Mouse (Mus musculus) liver, embryonic 16.5 days (tissue): ENCODE measurements around the gene Gm3633. TPM values are rescaled to one million over a fixed set of nuclear protein-coding genes. Genes with fewer than 3 reads are reported as not detected.
"Not testable (repeated sequence)": the region's sequence is repeated elsewhere in the genome, so short reads cannot be mapped to it uniquely, and the experiment has no call there.

Experiments
- ATAC-seq: fragments of 200-750 bp; cut with Nextera tagmentation; 2 replicates; pipeline ENCODE4 v1.8.0; 2017; ENCODE audit warnings: low read depth, mild to moderate bottlenecking, moderate number of reproducible peaks, moderate library complexity
- H3K27ac ChIP-seq: fragments of 300-500 bp; sonication (generic); 2 replicates; pipeline ENCODE4 v1.5.1; 2014; ENCODE audit warnings: mild to moderate bottlenecking, low read length
- H3K27me3 ChIP-seq: fragments of 300-500 bp; sonication (generic); 2 replicates; pipeline ENCODE4 v1.6.1; 2014; ENCODE audit warnings: low read depth, low read length, mixed read lengths; ENCODE audit not compliant: control insufficient read depth, insufficient read depth
- H3K36me3 ChIP-seq: fragments of 300-500 bp; sonication (generic); 2 replicates; pipeline ENCODE4 v1.6.1; 2014; ENCODE audit warnings: mild to moderate bottlenecking; ENCODE audit not compliant: control insufficient read depth, insufficient read depth
- H3K4me1 ChIP-seq: fragments of 300-500 bp; sonication (generic); 2 replicates; pipeline ENCODE4 v1.6.1; 2014; ENCODE audit warnings: low read depth, low read length, mixed read lengths; ENCODE audit not compliant: control insufficient read depth
- H3K4me2 ChIP-seq: fragments of 300-500 bp; sonication (generic); 2 replicates; pipeline ENCODE4 v1.6.1; 2014; ENCODE audit warnings: low read depth, low read length, mixed read lengths
- H3K4me3 ChIP-seq: fragments of 300-500 bp; sonication (generic); 2 replicates; pipeline ENCODE4 v1.5.1; 2014; ENCODE audit warnings: low read depth, mild to moderate bottlenecking, low read length
- H3K9ac ChIP-seq: fragments of 300-500 bp; sonication (generic); 2 replicates; pipeline ENCODE4 v1.6.1; 2014; ENCODE audit warnings: low read depth, low read length
- H3K9me3 ChIP-seq: fragments of 300-500 bp; sonication (generic); replicated peaks from 2 replicates; pipeline ENCODE4 v1.6.1; 2016; ENCODE audit warnings: low read length; ENCODE audit not compliant: control insufficient read depth
- WGBS: fragments of 180-500 bp; shearing (Covaris S2); extraction: QIAGEN DNeasy Blood & Tissue Kit; methylation state at CpG from one replicate; pipeline ENCODE4 v1.1.7; 2014; ENCODE audit not compliant: insufficient replicate concordance; 5-methylcytosine and 5-hydroxymethylcytosine counted together
- microRNA-seq: library from miRNA; unstranded; fragments of <30 nt; microRNA quantifications from one replicate; pipeline ENCODE4, GENCODE M21; 2016
- polyA plus RNA-seq: library from polyadenylated mRNA; unstranded; fragments of >200 nt; fragmentation: Nextera tagmentation; extraction: Ambion mirVana; gene quantifications from 2 replicates; pipeline ENCODE4 v1.2.1, GENCODE M21; 2015

The Gm3633 gene
- not detected in 2 replicates for polyA plus RNA-seq

DNA sequence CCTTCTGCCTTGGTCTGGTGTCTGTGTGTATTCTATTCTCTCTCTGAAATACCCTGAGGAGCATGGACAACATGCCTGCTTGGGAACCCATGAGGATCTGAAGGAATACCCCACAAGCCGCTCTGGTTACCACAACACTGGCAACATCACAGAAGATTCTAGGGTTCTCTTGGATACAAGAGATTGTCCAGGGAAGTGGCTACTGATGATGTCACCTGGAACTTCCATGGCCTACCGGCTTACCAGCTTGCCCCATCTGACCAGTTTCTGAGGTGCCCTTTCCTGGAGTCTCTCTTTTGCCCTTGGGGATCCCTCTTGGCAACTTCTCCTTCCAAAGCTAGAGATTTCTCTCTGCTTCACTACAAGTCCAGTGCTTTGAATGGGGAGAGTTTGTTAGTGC, at the start of gene Gm3633:
Gene Gm3633 (minus strand): TSS at position 101 of the 400 bp plus-strand sequence.
- H3K4me3 ChIP-seq, H3K4me2 ChIP-seq, H3K9me3 ChIP-seq, H3K4me1 ChIP-seq, ATAC-seq, H3K27me3 ChIP-seq, H3K27ac ChIP-seq, H3K9ac ChIP-seq, H3K36me3 ChIP-seq: not testable (repeated sequence)
- no CpG with 5 or more reads among the region's 2 CpGs for WGBS

DNA sequence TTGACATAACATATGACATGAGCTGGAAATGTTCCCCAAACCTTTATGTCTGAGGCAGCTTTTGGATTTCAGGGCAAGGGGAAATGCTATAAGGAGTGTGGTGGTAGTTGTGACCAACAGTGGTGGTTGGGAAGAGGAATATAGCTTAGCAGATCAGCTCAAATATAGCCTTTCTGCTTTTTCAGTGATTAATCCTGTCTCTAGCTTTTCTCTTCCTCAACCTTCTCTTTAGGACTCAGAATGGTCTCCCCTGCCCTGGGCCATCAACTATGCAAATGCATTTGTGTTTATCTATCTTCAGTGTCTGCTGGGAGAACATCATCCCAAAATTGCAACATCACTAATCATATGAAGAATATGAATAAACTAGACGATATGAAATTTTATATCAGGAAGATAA, 13.9 kb upstream of the Gm3633 start, which contains the start of gene Gm10378:
Gene Gm10378 (plus strand): TSS at position 301 of the 400 bp plus-strand sequence.
- not testable (repeated sequence) for H3K27me3 ChIP-seq, H3K4me3 ChIP-seq, H3K4me2 ChIP-seq, H3K9me3 ChIP-seq, H3K36me3 ChIP-seq, ATAC-seq, H3K27ac ChIP-seq, H3K9ac ChIP-seq, H3K4me1 ChIP-seq
- no CpG with 5 or more reads among the region's 1 CpGs for WGBS

GRCm38 (mm10) chr14:42599782-42600181, 41.9 kb downstream of the Gm3633 start, which contains the start of gene Gm17124:
TSS of gene Gm17124 (minus strand) at chr14:42599882.
- H3K9ac ChIP-seq, H3K4me3 ChIP-seq, H3K4me2 ChIP-seq, H3K4me1 ChIP-seq, H3K27me3 ChIP-seq, H3K36me3 ChIP-seq, H3K9me3 ChIP-seq, ATAC-seq, H3K27ac ChIP-seq: not testable (repeated sequence)
- WGBS = no CpG with 5 or more reads among the region's 3 CpGs

Small RNA genes within 50 kb of the gene (microRNA-seq; reads per million reads assigned to microRNA genes)
- gene Gm23620 (not detected), gene Gm25228 (not detected)

Other genes with a start within 250 kb of the Gm3633 start
- not detected in 2 replicates for gene Gm8005, start 202.2 kb downstream of the Gm3633 start, polyA plus RNA-seq
- not detected in 2 replicates for gene Gm8011, start 178.0 kb downstream of the Gm3633 start, polyA plus RNA-seq
- gene Gm8020, start 139.6 kb downstream of the Gm3633 start, polyA plus RNA-seq = not detected in 2 replicates
- not detected in 2 replicates for gene Gm8024, start 117.6 kb downstream of the Gm3633 start, polyA plus RNA-seq
- gene Gm17124, start 42.0 kb downstream of the Gm3633 start, polyA plus RNA-seq = not detected in 2 replicates
- gene Gm10378, start 14.0 kb upstream of the Gm3633 start, polyA plus RNA-seq = not detected in 2 replicates
- not detected in 2 replicates for gene Gm3015, start 126.9 kb upstream of the Gm3633 start, polyA plus RNA-seq
- gene Gm10377, start 156.1 kb upstream of the Gm3633 start, polyA plus RNA-seq = not detected in 2 replicates
- not detected in 2 replicates for gene Gm21977, start 211.6 kb upstream of the Gm3633 start, polyA plus RNA-seq